Mouse (Mus musculus) neutrophil, adult 5-6 weeks (primary cell): Measurements from ENCODE around the gene Memo1. TPM values are rescaled to one million over a fixed set of nuclear protein-coding genes. Genes with fewer than 3 reads are reported as not detected.
A peak's percentile ranks its signal among the peaks of the same experiment; 100 is the strongest.
"Not testable (repeated sequence)": the region's sequence is repeated elsewhere in the genome, so short reads cannot be mapped to it uniquely, and the experiment has no call there.

Source experiments
- ATAC-seq: fragments of 151-379, 151-347 bp; 2 replicates; pipeline ENCODE4 v1.8.0; 2017; ENCODE audit warnings: mild to moderate bottlenecking, moderate TSS enrichment; ENCODE audit not compliant: insufficient number of reproducible peaks, poor library complexity, low FRiP score, severe bottlenecking; ENCODE audit errors: extremely low read depth
- total RNA-seq: library from RNA; stranded (forward); fragments of 200-1000 nt; gene quantifications from 2 replicates; pipeline ENCODE4 v1.2.3, GENCODE M21; 2017

Memo1 gene
- total RNA-seq, 1 experiment from 2014 or later, result 35.7 TPM

- no peak for ATAC-seq
Measured at GRCm38 (mm10) chr17:74267415-74268180, 27.7 kb downstream of the Memo1 start.

DNA sequence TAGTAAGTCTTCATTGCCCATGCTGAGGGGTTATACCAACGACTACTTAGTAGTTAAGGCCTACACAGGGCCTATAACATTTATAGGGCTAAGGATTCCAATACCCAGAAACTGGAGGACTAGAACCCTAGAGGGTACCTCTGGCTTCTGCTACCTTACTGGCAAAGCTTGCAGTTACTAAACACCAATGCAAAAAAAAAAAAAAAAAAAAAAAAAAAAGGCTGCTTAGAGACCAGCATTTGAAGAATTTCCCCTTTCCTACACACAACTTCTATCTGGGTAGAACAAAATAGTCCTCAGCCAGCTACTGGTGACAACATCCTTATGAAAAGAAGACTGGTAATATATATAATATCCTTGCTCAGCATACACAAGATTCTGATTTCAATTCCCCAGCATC, 29.7 kb downstream of the Memo1 start:
- no peak for ATAC-seq

DNA sequence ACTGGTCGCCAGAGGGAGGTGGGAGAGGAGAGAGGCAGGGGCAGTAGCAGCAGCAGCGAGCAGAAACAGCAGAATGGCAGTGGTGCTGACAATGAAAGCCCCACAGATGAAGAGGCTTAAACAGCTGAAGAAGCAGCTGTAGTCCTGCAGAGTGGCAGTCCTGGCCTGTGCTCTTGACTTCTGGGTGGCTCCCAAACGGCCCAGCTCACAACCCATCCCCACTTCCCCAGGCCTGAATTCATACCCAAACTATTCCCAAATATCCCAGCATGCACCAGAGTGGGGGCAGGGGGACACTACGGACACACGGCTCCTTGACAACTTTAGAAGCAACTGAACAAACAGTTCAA, 30.2 kb downstream of the Memo1 start:
- no peak for ATAC-seq

DNA sequence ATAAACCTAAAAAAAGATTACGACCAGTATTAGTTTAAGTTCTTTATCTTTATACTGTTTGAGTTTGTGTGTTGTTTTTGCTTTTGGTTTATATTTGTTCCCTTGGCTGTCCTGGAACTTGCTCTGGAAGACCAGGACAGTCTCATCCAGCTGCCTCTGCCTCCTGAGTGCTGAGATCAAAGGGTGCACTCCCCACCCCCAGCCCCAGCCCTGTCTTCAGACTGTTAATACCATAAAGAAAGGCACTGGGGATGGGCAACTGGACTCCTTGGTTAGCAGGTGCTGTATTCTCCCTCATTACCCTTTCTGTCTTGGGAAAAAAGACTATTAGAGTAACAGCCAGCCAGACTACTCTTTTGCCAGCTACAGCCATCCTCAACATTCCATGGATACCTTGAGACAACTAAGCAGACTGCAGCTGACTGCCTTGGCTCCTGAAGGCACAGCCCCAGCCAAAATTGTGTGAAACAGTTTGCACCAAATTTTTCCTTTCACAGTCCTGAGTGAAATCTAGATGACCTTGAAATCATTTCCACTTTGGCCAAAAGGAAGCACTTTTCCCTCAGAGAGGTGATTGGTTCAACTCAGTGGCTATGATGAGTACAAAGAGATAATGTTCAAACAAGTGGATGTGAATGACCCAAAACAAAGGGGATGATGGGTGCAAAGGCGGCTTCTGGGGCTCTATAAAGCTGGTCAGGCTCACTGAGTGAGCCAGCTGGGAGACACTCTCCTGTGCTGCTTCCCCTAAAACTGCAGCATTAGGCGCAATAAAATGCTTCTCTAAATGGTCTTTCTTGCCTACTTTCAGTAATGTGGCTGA, 30.8 kb downstream of the Memo1 start:
- no peak for ATAC-seq

DNA sequence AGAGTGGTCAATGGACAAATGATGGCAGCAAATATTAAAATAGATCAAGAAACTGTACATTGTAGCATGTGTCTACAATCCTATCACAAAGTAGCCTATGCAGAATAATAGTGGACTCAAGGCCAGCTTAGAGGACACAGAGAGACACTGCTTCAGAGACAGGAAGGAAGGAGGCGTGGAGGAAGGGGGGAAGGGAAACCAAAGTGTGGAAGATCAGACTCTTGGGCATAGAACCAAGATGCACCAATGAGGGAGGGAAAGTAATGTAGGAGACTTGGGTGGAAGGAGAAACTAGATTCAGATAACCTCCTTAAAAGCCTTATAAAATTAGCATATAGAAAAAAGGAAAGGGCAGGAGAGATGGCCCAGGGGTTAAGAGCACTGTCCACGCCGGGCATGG, 32.9 kb downstream of the Memo1 start:
- ATAC-seq, result no peak

DNA sequence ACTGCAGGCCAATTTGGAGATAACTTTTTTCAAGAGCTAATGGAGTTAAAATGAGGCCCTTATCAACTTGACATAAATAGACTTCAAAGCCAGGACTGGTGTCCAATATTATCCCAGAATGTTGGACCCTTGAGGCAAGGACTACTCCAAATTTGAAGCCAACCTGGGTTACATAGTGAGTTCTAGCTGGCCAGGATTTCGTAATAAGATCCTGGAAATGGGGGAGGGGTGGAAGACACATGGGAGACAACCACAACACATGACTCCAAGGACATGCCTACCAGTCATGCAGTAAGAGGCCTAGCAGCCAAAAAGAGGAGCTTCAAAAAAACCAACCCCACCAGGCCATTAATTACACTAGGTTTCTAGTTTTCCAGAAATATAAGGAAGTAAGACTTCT, 50.0 kb downstream of the Memo1 start:
- ATAC-seq, result no peak

DNA sequence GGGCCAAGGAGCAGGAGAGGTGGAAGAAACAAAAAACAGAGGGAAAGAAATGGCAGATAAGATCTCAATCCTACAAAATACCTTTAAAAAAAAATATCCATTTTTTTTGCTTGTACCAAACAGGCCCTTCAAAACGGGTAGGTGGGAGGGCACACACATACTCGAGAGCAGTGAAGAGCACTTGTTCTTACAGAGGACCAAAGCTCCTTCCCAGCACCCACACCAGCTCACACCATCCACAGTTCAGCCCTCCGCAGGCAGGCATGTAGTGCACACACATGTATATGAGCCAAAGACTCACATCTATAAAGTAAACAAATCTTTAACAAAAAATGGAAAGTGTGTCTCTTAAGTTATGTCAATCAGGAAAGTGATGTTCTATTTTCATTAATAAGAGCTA, 52.5 kb downstream of the Memo1 start:
- ATAC-seq, result no peak

GRCm38 (mm10) chr17:74240322-74240721, 55.0 kb downstream of the Memo1 start:
- ATAC-seq, result no peak

DNA sequence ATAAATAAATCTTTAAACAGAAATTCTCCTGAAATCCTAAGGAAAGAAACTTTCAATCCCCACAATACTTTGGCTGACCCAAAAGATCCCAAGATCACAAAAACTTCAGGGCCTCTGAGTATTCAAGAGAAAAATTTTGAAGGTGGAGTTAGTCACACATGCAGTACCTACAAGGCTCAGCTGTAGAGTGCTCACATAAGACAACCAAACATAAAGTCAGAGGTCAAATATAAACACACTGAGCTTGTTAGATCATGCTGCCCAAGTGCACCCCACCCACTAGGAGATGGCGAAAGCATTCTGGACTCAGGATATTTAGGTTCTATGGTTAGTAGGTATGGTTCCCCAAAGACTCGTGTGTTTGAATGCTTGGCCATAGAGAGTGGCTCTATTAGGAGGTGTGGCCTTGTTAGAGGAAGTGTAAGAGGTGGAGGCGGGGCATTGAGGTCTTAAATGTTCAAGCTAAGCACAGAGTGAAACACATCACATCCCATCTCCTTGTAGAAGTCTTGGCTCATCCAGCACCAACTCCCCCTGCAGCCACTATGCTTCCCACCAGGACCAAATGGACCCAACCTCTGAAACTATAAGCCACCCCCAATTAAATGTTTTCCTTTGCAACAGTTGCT, 67.1 kb downstream of the Memo1 start:
- no peak for ATAC-seq

DNA sequence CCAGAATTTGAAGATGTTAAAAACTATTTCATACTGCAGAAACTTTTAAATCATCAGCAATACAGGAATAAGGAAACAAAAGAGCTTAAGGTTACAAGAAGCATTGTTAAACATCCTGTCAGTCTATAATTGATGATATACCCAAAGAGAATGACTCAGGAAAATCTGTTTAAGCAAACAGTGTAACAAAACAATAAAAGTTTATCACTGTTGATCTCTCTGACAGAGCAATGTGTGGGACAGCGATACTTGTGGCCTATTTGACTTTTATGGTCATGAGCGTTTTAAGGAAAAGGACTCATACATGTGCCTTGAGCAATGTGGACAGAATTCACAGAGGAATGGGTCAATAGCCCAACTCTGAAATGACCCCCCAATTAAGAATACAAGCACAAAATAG, 78.0 kb downstream of the Memo1 start:
- no peak for ATAC-seq

GRCm38 (mm10) chr17:74212831-74213524, 82.3 kb downstream of the Memo1 start:
- ATAC-seq, result not testable (repeated sequence)

GRCm38 (mm10) chr17:74209143-74209908, 86.0 kb downstream of the Memo1 start:
- no peak for ATAC-seq

DNA sequence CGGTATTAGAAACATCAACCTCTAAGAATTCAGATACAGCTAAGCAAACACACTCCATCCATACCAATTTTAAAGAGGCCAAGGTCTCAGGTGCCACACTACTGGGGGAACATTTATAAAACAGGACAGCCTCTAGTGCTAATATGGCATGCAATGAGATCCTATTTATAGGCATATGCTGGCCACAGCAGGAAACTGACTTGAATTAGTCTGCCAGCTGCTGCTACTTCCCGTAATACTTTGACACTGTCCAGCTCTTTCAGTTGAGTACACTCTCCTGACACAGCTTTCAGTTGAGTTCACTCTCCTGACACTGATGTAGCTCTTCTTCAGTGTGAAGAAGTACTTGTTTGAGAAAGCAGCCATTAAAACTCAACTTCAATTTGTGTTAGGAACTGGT, 99.4 kb downstream of the Memo1 start:
- peak; percentile 64 for ATAC-seq

GRCm38 (mm10) chr17:74194755-74195154, 100.6 kb downstream of the Memo1 start:
- no peak for ATAC-seq

- ATAC-seq, result no peak
Measured at GRCm38 (mm10) chr17:74193463-74193862, 101.9 kb downstream of the Memo1 start.

- no peak for ATAC-seq
Measured at GRCm38 (mm10) chr17:74191446-74191845, 103.9 kb downstream of the Memo1 start.

- no peak for ATAC-seq
Measured at GRCm38 (mm10) chr17:74186197-74186596, 109.1 kb downstream of the Memo1 start.

DNA sequence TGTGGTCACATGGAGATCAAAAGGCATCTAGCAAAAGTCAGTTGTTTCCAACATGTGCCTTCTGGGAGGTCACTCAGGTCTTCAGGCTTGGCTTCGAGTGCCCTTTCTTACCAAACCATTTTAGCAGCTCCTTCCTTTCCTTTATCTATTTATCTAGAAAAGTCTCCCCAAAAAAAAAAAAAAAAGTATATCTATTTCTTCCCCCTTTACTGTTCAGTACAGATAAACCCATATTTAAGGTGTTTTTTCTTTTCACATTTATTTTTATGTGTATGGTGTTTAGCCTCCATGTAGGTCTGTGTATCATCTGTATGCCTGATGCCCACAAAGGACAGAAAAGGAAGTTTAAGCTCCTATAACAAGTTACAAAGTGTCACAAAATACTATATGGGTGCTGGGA, 110.6 kb downstream of the Memo1 start:
- ATAC-seq, result no peak

- no peak for ATAC-seq
Measured at GRCm38 (mm10) chr17:74180889-74181288, 114.4 kb downstream of the Memo1 start.
